Mouse (Mus musculus) left cerebral cortex, postnatal 4 days (tissue): Measurements from ENCODE around the gene Pms1. TPM values are rescaled to one million over a fixed set of nuclear protein-coding genes. Genes with fewer than 3 reads are reported as not detected.
"Not testable (repeated sequence)": the region's sequence is repeated elsewhere in the genome, so short reads cannot be mapped to it uniquely, and the experiment has no call there.

Experiments used
- DNase-seq: peaks from one replicate; pipeline ENCODE4 v3.0.0-alpha.2; 2022
- intact Hi-C: fragments of 180-260 bp; cut with DNase I; formaldehyde crosslinking; loops from one replicate; pipeline ENCODE4 v1.15.1; 2025
- total RNA-seq, 2 experiments: library from RNA; stranded (reverse); gene quantifications; 2 replicates each; pipeline ENCODE4 v1.2.3; 2021

Pms1 gene
- total RNA-seq, result 10 to 100 TPM; 10.1 to 13.8 TPM

GRCm38 (mm10) chr1:53296581-53297383 is at the start of gene Pms1, which contains the start of the genes Ormdl1 and Gm28778:
Gene Pms1 (minus strand): TSS chr1:53297018.
Gene Ormdl1 (plus strand): TSS chr1:53297095.
Gene Gm28778 (plus strand): TSS chr1:53297111.
- intact Hi-C loops, result no loop called here
- DNase-seq, result peak; percentile 95

GRCm38 (mm10) chr1:53341071-53341470 is 44.3 kb upstream of the Pms1 start:
- intact Hi-C loops, result no loop called here
- DNase-seq, result no peak

GRCm38 (mm10) chr1:53337403-53337802 is 40.6 kb upstream of the Pms1 start:
- intact Hi-C loops, result not testable (repeated sequence)

GRCm38 (mm10) chr1:53335465-53335864 is 38.6 kb upstream of the Pms1 start:
- DNase-seq, result no peak
- intact Hi-C loops, result no loop called here

More at GRCm38 (mm10) chr1:53337403-53337802, 40.6 kb upstream of the Pms1 start:
- DNase-seq, result not testable (repeated sequence)

- intact Hi-C loops, DNase-seq: not testable (repeated sequence)
These were observed 36.7 kb upstream of the Pms1 start for GRCm38 (mm10) chr1:53333527-53333926.

GRCm38 (mm10) chr1:53324827-53325494 is 28.1 kb upstream of the Pms1 start:
- intact Hi-C loops, result no loop called here
- DNase-seq, result no peak

GRCm38 (mm10) chr1:53324277-53324676 is 27.5 kb upstream of the Pms1 start:
- intact Hi-C loops, result no loop called here
- no peak for DNase-seq

GRCm38 (mm10) chr1:53323254-53323653 is 26.4 kb upstream of the Pms1 start:
- intact Hi-C loops, result no loop called here
- DNase-seq, result no peak

- intact Hi-C loops, result no loop called here
- DNase-seq, result no peak
These were observed 25.0 kb upstream of the Pms1 start for GRCm38 (mm10) chr1:53321662-53322344.

GRCm38 (mm10) chr1:53312989-53313967 is 16.5 kb upstream of the Pms1 start, which contains the start of gene Osgepl1:
Gene Osgepl1 (plus strand): TSS chr1:53313624.
- intact Hi-C loops, result no loop called here
- DNase-seq, result peak; percentile 88

GRCm38 (mm10) chr1:53300506-53300905 is 3.7 kb upstream of the Pms1 start:
- no peak for DNase-seq
- intact Hi-C loops, result no loop called here

- intact Hi-C loops, result no loop called here
- DNase-seq, result no peak
These were observed 5.6 kb downstream of the Pms1 start for GRCm38 (mm10) chr1:53291197-53291596.

GRCm38 (mm10) chr1:53272646-53273045 is 24.2 kb downstream of the Pms1 start:
- peak; percentile 45 for DNase-seq
- intact Hi-C loops, result loop anchor here (5.0 to 10.0 kb wide), 3 partner anchors 220 to 978 kb away; no protein-coding TSS in a partner anchor

GRCm38 (mm10) chr1:53269901-53270300 is 26.9 kb downstream of the Pms1 start:
- DNase-seq, result no peak
- intact Hi-C loops, result loop anchor here (5.0 to 10.0 kb wide), 3 partner anchors 218 to 975 kb away; no protein-coding TSS in a partner anchor

GRCm38 (mm10) chr1:53264958-53265612 is 31.7 kb downstream of the Pms1 start:
- DNase-seq, intact Hi-C loops: not testable (repeated sequence)

- DNase-seq, result no peak
- intact Hi-C loops, result no loop called here
These were observed 70.8 kb downstream of the Pms1 start for GRCm38 (mm10) chr1:53226063-53226462.

GRCm38 (mm10) chr1:53225616-53226015 is 71.2 kb downstream of the Pms1 start:
- no peak for DNase-seq
- intact Hi-C loops, result no loop called here

GRCm38 (mm10) chr1:53224775-53225174 is 72.0 kb downstream of the Pms1 start:
- no peak for DNase-seq
- intact Hi-C loops, result no loop called here

- DNase-seq, result no peak
- intact Hi-C loops, result no loop called here
These were observed 86.7 kb downstream of the Pms1 start for GRCm38 (mm10) chr1:53210136-53210535.
